ENCODE assay signal across 9 mouse cellular contexts in the genomic region with DNA sequence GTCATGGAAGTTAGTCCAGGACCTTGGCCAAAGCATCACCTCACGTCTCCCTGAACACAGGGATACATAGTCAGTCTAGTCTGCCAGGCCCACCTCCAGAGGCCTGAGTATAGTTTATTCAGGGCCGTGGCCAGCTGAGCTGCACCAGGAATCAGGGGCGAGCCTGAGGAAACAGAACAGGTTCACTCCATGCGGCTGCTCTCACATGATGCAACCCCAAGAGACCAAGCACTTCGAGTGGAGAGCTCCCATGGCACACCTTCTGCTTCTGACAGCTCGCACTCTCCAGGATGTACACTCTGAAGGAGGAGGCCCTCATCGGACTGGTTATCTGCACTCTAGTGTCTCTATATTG.
A peak's percentile ranks its signal among the peaks of the same experiment; 100 is the strongest.
DNase-seq lines count a peak whose midpoint lies in the region; ATAC-seq and TF ChIP-seq lines count a peak whose summit lies in the region.
"Had no signal": no experiment of that assay in that cellular context is flagged by ENCODE, and none has a peak within 500 bp of the region (broad histone marks: within the 10 kb centered on the region; RNA-seq: fewer than 3 reads in every experiment).

No protein-coding gene starts in this region.

- H3K36me3 ChIP-seq in liver, embryonic 16.5 days (ENCODE audit: control insufficient read depth, insufficient read depth) = no peaks in the 10 kb centered on the region; the same call in 1 of the 2 replicates
- H3K36me3 ChIP-seq in forebrain, embryonic 10.5 days (replicated peaks) = peaks cover 59% of the 10 kb centered on the region
- H3K36me3 ChIP-seq in hindbrain, embryonic 14.5 days (replicated peaks; ENCODE audit: control insufficient read depth, insufficient read depth) = peaks cover 22% of the 10 kb centered on the region
- peaks cover 22% of the 10 kb centered on the region for H3K36me3 ChIP-seq in midbrain, postnatal 0 days (ENCODE audit: insufficient read depth, low read length)

- TF ChIP-seq CTCF in midbrain, postnatal 0 days (IDR thresholded peaks at IDR 0.05) = no peak

- no peak for DNase-seq in liver
- DNase-seq in forebrain, embryonic 10.5 days (ENCODE audit: extremely low spot score, low spot score) = no peak
- DNase-seq in hindbrain, embryonic 14.5 days (ENCODE audit: low spot score) = no peak
- no peak for DNase-seq in midbrain, postnatal 0 days (ENCODE audit: low spot score)
- no peak for DNase-seq in cerebellum, postnatal 4 days (ENCODE audit: low spot score in 2 of 2)
- no peak for DNase-seq in thymus, adult 18-20 months
- no peak for DNase-seq in urinary bladder, postnatal 4 days (ENCODE audit: low spot score in 2 of 2)
- DNase-seq: cerebellum, adult 18-20 months had no signal

- H3K4me3 ChIP-seq in liver, embryonic 16.5 days (ENCODE audit: low read depth, low read length) = no peak overlapping the region
- H3K4me3 ChIP-seq in forebrain, embryonic 10.5 days = no peak overlapping the region
- H3K4me3 ChIP-seq in hindbrain, embryonic 14.5 days (replicated peaks; ENCODE audit: low read length) = no peak overlapping the region
- no peak overlapping the region for H3K4me3 ChIP-seq in midbrain, postnatal 0 days (ENCODE audit: low read depth, low read length)

- no peak overlapping the region for H3K4me2 ChIP-seq in liver, embryonic 16.5 days (ENCODE audit: low read depth, low read length)
- H3K4me2 ChIP-seq in hindbrain, embryonic 14.5 days (replicated peaks) = no peak overlapping the region
- H3K4me2 ChIP-seq in midbrain, postnatal 0 days (ENCODE audit: low read depth, low read length, poor library complexity, severe bottlenecking) = no peak overlapping the region

- no peaks in the 10 kb centered on the region for H3K27me3 ChIP-seq in liver, embryonic 16.5 days (ENCODE audit: control insufficient read depth, insufficient read depth, low read depth, low read length)
- H3K27me3 ChIP-seq in forebrain, embryonic 10.5 days (ENCODE audit: poor library complexity, severe bottlenecking) = no peaks in the 10 kb centered on the region
- H3K27me3 ChIP-seq in hindbrain, embryonic 14.5 days (ENCODE audit: control insufficient read depth, insufficient read depth, low read length) = no peaks in the 10 kb centered on the region
- no peaks in the 10 kb centered on the region for H3K27me3 ChIP-seq in midbrain, postnatal 0 days (ENCODE audit: insufficient read depth, low read length)

- WGBS in liver, embryonic 16.5 days (ENCODE audit: insufficient replicate concordance) = 58% methylated on average over 7 of the region's 7 CpGs
- 80% methylated on average over 7 of the region's 7 CpGs for WGBS in forebrain, embryonic 10.5 days
- 67% methylated on average over 7 of the region's 7 CpGs for WGBS in hindbrain, embryonic 14.5 days
- WGBS in midbrain, postnatal 0 days = 59% methylated on average over 7 of the region's 7 CpGs

- peaks cover 5% of the 10 kb centered on the region for H3K4me1 ChIP-seq in liver, embryonic 16.5 days (ENCODE audit: control insufficient read depth, low read depth, low read length)
- H3K4me1 ChIP-seq in forebrain, embryonic 10.5 days = peaks cover 78% of the 10 kb centered on the region
- peaks cover 38% of the 10 kb centered on the region for H3K4me1 ChIP-seq in hindbrain, embryonic 14.5 days (replicated peaks; ENCODE audit: control insufficient read depth, insufficient read depth, low read length)
- peaks cover 8% of the 10 kb centered on the region; the same call in 1 of the 2 replicates for H3K4me1 ChIP-seq in midbrain, postnatal 0 days (ENCODE audit: insufficient read depth, low read length)

- peak overlapping the region; percentile 19; the same call in 1 of the 2 replicates for H3K27ac ChIP-seq in liver, embryonic 16.5 days (ENCODE audit: low read length)
- H3K27ac ChIP-seq in forebrain, embryonic 10.5 days = peak overlapping the region; percentile 80
- H3K27ac ChIP-seq in hindbrain, embryonic 14.5 days = peak overlapping the region; percentile 79
- H3K27ac ChIP-seq in midbrain, postnatal 0 days (ENCODE audit: low read depth, low read length) = peak overlapping the region; percentile 65

- H3K9me3 ChIP-seq in liver, embryonic 16.5 days (replicated peaks; ENCODE audit: control insufficient read depth, low read length) = no peaks in the 10 kb centered on the region
- H3K9me3 ChIP-seq in forebrain, embryonic 10.5 days = no peaks in the 10 kb centered on the region
- H3K9me3 ChIP-seq in hindbrain, embryonic 14.5 days (ENCODE audit: control insufficient read depth, low read length) = no peaks in the 10 kb centered on the region
- no peaks in the 10 kb centered on the region for H3K9me3 ChIP-seq in midbrain, postnatal 0 days (ENCODE audit: low read length)

- no peak for ATAC-seq in liver, embryonic 16.5 days (ENCODE audit: low read depth)
- ATAC-seq in hindbrain, embryonic 14.5 days (ENCODE audit: low FRiP score) = no peak
- ATAC-seq in midbrain, postnatal 0 days (ENCODE audit: low FRiP score) = no peak

- H3K9ac ChIP-seq in liver, embryonic 16.5 days (ENCODE audit: low read depth, low read length) = no peak overlapping the region
- no peak overlapping the region for H3K9ac ChIP-seq in hindbrain, embryonic 14.5 days
- H3K9ac ChIP-seq in midbrain, postnatal 0 days (replicated peaks; ENCODE audit: low read length, poor library complexity, severe bottlenecking) = no peak overlapping the region

Comparison
In these comparisons a context has a peak if more than half of its experiments do, and no peak if none do; other contexts are left out.
1. H3K27ac ChIP-seq: peak in every context shown above with its lines; median percentile 80 in forebrain, embryonic 10.5 days; 79 in hindbrain, embryonic 14.5 days; 65 in midbrain, postnatal 0 days; 19 in liver, embryonic 16.5 days.